Mouse (Mus musculus): ENCODE results near the gene Rap2a. TPM values are rescaled to one million over a fixed set of nuclear protein-coding genes. Genes with fewer than 3 reads are reported as not detected.

Gene Rap2a
- polyA plus RNA-seq, 1 experiment from 2014 or later, result 3.1 TPM

- Histone ChIP-seq H3K9me3 (replicated peaks) (no peaks in the 10 kb centered on the region), H3K9ac (no peak overlapping the region), H3K4me3 (replicated peaks) (no peak overlapping the region), H3K27me3 (no peaks in the 10 kb centered on the region), H3K4me2 (no peak overlapping the region), H3K36me3 (no peaks in the 10 kb centered on the region), H3K4me1 (replicated peaks) (no peaks in the 10 kb centered on the region), H3K27ac (no peak overlapping the region)
- ATAC-seq (ENCODE audit: low read depth), result no peak
- 27% methylated on average over 8 of the region's 8 CpGs for WGBS (ENCODE audit: insufficient replicate concordance)
- DNase-seq, result no peak
Measured at GRCm38 (mm10) chr14:120542445-120542844, 64.2 kb downstream of the Rap2a start.

DNA sequence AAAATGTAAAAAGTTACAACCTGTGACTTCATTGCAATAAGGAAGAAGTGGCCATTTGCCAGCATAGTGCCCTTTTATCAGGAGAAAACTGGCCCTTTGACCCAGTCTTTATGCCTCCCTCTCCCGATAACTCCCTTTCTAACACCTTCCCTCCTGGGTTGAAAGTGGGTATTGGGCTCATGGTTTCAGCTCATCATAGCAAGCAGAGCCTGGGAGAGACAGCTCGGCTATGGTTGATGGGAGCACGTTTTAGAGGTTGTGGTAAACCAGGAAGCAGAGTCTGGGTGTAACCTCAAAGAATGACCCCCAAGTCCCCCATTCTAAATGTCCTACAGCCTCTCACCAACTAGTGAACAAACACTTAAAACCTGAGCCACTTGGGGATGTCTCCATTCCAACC, 64.7 kb downstream of the Rap2a start:
- 61% methylated on average over 3 of the region's 3 CpGs for WGBS (ENCODE audit: insufficient replicate concordance)
- Histone ChIP-seq H3K4me1 (replicated peaks) (no peaks in the 10 kb centered on the region), H3K36me3 (no peaks in the 10 kb centered on the region), H3K9me3 (replicated peaks) (no peaks in the 10 kb centered on the region), H3K9ac (no peak overlapping the region), H3K4me2 (no peak overlapping the region), H3K27ac (no peak overlapping the region), H3K4me3 (replicated peaks) (no peak overlapping the region), H3K27me3 (no peaks in the 10 kb centered on the region)
- DNase-seq (no peak), ATAC-seq (ENCODE audit: low read depth) (no peak)

DNA sequence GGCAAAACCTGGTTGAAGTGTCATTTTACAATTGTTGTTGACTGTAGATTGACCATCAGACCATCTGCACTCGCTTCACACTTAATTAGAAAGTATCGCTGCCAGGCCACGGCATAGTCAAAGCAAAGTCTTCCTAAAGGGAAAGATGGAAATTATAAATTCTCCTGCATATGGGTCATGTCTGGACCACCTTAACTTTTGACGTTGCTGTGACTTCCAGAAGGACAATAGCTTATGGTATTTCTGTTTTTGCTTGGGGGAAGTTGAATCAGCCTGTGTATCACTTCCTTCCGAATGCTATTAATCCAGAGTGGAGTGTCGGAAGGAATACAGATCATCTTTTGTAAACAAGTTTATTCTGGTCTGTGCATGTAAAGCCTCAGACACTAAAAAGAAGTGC, 65.6 kb downstream of the Rap2a start:
- Histone ChIP-seq H3K9ac (no peak overlapping the region), H3K27me3 (no peaks in the 10 kb centered on the region), H3K36me3 (no peaks in the 10 kb centered on the region), H3K4me2 (no peak overlapping the region), H3K4me3 (replicated peaks) (no peak overlapping the region), H3K27ac (no peak overlapping the region), H3K4me1 (replicated peaks) (no peaks in the 10 kb centered on the region), H3K9me3 (replicated peaks) (no peaks in the 10 kb centered on the region)
- ATAC-seq (ENCODE audit: low read depth) (no peak), DNase-seq (no peak)
- WGBS (ENCODE audit: insufficient replicate concordance), result 66% methylated on average over 6 of the region's 6 CpGs

DNA sequence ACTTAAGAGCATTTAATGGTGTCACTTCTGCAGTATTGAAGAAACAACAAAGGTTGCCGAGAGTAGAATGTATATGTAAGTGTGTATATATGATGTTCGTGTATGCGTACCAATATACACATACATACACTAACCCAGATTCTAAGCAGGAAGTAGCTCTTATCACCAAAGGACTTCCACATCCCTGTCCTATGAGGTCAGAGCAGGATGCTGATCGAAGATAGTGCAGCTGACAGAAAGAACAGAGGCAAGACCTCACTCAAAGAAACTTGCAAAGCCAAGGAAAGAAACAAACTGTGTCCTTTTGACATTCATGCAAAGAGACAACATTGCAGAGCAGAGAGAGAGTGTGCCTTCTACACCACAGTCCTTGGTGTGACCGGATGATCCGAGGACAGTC, 66.3 kb downstream of the Rap2a start:
- Histone ChIP-seq H3K9ac (no peak overlapping the region), H3K27ac (no peak overlapping the region), H3K9me3 (replicated peaks) (no peaks in the 10 kb centered on the region), H3K36me3 (no peaks in the 10 kb centered on the region), H3K4me2 (no peak overlapping the region), H3K4me3 (replicated peaks) (no peak overlapping the region), H3K27me3 (no peaks in the 10 kb centered on the region), H3K4me1 (replicated peaks) (no peaks in the 10 kb centered on the region)
- no peak for ATAC-seq (ENCODE audit: low read depth)
- no peak for DNase-seq
- WGBS (ENCODE audit: insufficient replicate concordance), result 29% methylated on average over 6 of the region's 6 CpGs

- ATAC-seq (ENCODE audit: low read depth) (no peak), DNase-seq (no peak)
- H3K27ac ChIP-seq, result no peak overlapping the region
- H3K9me3 ChIP-seq (replicated peaks), result no peaks in the 10 kb centered on the region
- H3K4me3 ChIP-seq (replicated peaks), result no peak overlapping the region
- no peaks in the 10 kb centered on the region for H3K4me1 ChIP-seq (replicated peaks)
- no peaks in the 10 kb centered on the region for H3K36me3 ChIP-seq
- 34% methylated on average over 2 of the region's 2 CpGs for WGBS (ENCODE audit: insufficient replicate concordance)
- no peak overlapping the region for H3K4me2 ChIP-seq
- H3K27me3 ChIP-seq, result no peaks in the 10 kb centered on the region
- no peak overlapping the region for H3K9ac ChIP-seq
Measured at GRCm38 (mm10) chr14:120544946-120545345, 66.7 kb downstream of the Rap2a start.

Other genes with a start within 250 kb of the Rap2a start
- 14.6 and 17.8 TPM in 2 replicates for gene Mbnl2, start 202.8 kb upstream of the Rap2a start, polyA plus RNA-seq (2015; fragmentation: Nextera tagmentation; extraction: Ambion mirVana)